Mouse (Mus musculus): ENCODE measurements at regions not wholly inside any gene's neighbourhood (a gene's known extent, or its start where the extent isn't known, plus 50 kb on each side); places are given as distances from the start of the nearest gene placed in this dataset.

DNA sequence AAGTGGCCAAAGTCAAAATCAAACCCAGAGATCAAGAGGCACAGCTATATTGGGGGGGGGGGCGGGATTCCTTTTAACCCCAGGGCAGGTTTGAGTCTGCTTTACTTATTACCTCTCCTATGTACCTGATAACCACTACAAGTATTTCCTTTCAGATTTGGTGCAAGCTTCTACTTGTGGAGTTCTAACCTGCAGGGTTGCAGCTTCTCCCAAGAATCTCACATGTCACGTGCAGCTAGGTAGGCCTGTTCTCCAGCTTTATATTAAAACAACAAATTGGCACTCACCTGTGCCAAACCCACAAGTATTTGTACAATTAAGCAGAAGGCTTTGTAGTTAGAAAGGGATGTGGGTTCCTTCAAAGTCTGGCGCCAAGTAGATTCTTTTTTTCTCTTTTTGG lies 179.2 kb downstream of the Satb1 start:
- TF ChIP-seq GATA1 (IDR thresholded peaks at IDR 0.05; ENCODE audit: borderline replicate concordance, low read length) (no peak), FLI1 (IDR thresholded peaks at IDR 0.05; ENCODE audit: low read length) (no peak)

Measured in megakaryocyte, embryonic 14.5 days (primary cell).